ENCODE assay signal across 22 mouse cellular contexts in the genomic region with DNA sequence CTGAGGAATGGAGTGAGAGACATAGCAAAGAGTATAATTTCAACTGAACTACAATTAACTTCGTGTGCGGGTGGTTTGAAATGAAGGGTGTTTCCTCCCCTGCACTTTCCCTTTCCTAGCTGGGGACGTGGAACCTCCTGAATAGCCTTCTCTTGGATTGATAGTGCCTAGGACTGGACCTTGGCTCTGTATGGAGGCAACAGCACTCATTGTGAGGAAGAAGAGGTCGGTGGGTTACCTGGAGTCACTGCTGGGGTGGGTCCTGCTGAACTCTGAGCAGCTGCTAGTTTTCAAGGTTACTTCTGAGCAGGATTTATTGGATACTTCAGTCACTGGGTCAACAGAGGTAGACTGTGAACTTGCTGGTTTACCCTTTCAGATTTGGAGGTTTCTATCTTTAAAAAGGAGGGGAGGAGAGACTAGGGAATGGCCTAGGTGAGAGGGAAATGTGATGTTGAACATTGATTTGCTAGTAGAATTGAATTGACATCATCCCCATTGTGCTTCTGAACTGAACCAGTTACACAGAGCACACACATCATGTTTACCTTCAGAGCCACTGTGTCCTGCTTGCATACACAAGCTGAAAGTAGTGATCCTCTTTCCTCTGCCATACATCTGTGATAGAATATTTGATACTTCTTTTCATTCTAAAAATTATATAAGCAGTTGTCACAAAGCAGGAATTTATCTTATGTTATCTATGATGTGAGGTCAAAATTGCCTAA. TPM values are rescaled to one million over a fixed set of nuclear protein-coding genes. Genes with fewer than 3 reads are reported as not detected.
DNase-seq lines count a peak whose midpoint lies in the region; ATAC-seq and TF ChIP-seq lines count a peak whose summit lies in the region.
"Had no signal": no experiment of that assay in that cellular context is flagged by ENCODE, and none has a peak within 500 bp of the region (broad histone marks: within the 10 kb centered on the region; RNA-seq: fewer than 3 reads in every experiment).

No protein-coding gene starts in this region.

- H3K36me3 ChIP-seq in heart, embryonic 13.5 days: peaks cover 8% of the 10 kb centered on the region; the same call in 1 of the 2 replicates
- peaks cover 85% of the 10 kb centered on the region for H3K36me3 ChIP-seq in liver, embryonic 12.5 days
- H3K36me3 ChIP-seq: embryonic facial prominence, embryonic 13.5 days; forebrain, embryonic 10.5 days; hindbrain, embryonic 12.5 days; kidney, embryonic 15.5 days; limb, embryonic 10.5 days had no signal

- H3K27ac ChIP-seq in heart, embryonic 13.5 days (replicated peaks): peak overlapping the region; percentile 34; the same call in 1 of the 2 replicates
- H3K27ac ChIP-seq in bone marrow, adult 2 months (ENCODE audit: control insufficient read depth, insufficient read depth, low read depth, low read length, poor library complexity): peak overlapping the region; percentile 40
- peak overlapping the region; percentile 88 for H3K27ac ChIP-seq in liver, embryonic 12.5 days
- H3K27ac ChIP-seq: embryonic facial prominence, embryonic 13.5 days; forebrain, embryonic 10.5 days; hindbrain, embryonic 12.5 days; kidney, embryonic 15.5 days; limb, embryonic 10.5 days had no signal

- intact Hi-C loops in heart, postnatal 10 days (cut with DNase I): no loop called here

- H3K4me1 ChIP-seq in heart, embryonic 13.5 days: peaks cover 90% of the 10 kb centered on the region
- H3K4me1 ChIP-seq in bone marrow, adult 2 months (ENCODE audit: control insufficient read depth, insufficient read depth, low read length): peaks cover 1% of the 10 kb centered on the region; the same call in 1 of the 2 replicates
- peaks cover 88% of the 10 kb centered on the region for H3K4me1 ChIP-seq in liver, embryonic 12.5 days
- H3K4me1 ChIP-seq: hindbrain, embryonic 12.5 days had no signal

- no peaks in the 10 kb centered on the region for H3K27me3 ChIP-seq in heart, embryonic 13.5 days (replicated peaks)
- no peaks in the 10 kb centered on the region for H3K27me3 ChIP-seq in liver, embryonic 12.5 days (replicated peaks)
- H3K27me3 ChIP-seq: embryonic facial prominence, embryonic 13.5 days; hindbrain, embryonic 12.5 days; kidney, embryonic 15.5 days; Patski had no signal

- H3K4me3 ChIP-seq in heart, embryonic 13.5 days: no peak overlapping the region
- H3K4me3 ChIP-seq in bone marrow, adult 2 months (replicated peaks; ENCODE audit: control insufficient read depth, low read depth, low read length): no peak overlapping the region
- peak overlapping the region; percentile 32 for H3K4me3 ChIP-seq in liver, embryonic 12.5 days
- H3K4me3 ChIP-seq: embryonic facial prominence, embryonic 13.5 days; forebrain, embryonic 10.5 days; hindbrain, embryonic 12.5 days; kidney, embryonic 15.5 days; limb, embryonic 10.5 days had no signal

- no peak for DNase-seq in frontal cortex, postnatal 25 days (ENCODE audit: low spot score in 2 of 2)
- no peak for DNase-seq in heart, postnatal 10 days
- no peak for DNase-seq in thymus, postnatal 36 days
- no peak for DNase-seq in kidney, postnatal 10 days
- DNase-seq: adrenal gland, adult 8-10 months; cerebellum, adult 9-11 months; gastrocnemius, postnatal 36 days; lung, adult 18-20 months; lung, postnatal 36 days; right cerebral cortex, postnatal 25 days; thymus, adult 2 months had no signal

- 79% methylated on average over 4 of the region's 4 CpGs for WGBS in heart, embryonic 13.5 days
- 81% methylated on average over 4 of the region's 4 CpGs for WGBS in bone marrow, adult 2 months
- 63% methylated on average over 4 of the region's 4 CpGs for WGBS in liver, embryonic 12.5 days (ENCODE audit: insufficient replicate concordance)

- ATAC-seq in frontal cortex, adult (ENCODE audit: low TSS enrichment): 0 out of 2 replicates have a peak, but pooled peaks have one; percentile 2
- ATAC-seq in heart, embryonic 13.5 days (ENCODE audit: extremely low read depth, insufficient number of reproducible peaks, low FRiP score, low TSS enrichment): no peak
- ATAC-seq in liver, embryonic 12.5 days: peak; percentile 31; the same call in 1 of the 2 replicates
- ATAC-seq: Patski had no signal

- no peaks in the 10 kb centered on the region for H3K9me3 ChIP-seq in heart, embryonic 13.5 days
- no peaks in the 10 kb centered on the region for H3K9me3 ChIP-seq in liver, embryonic 12.5 days (replicated peaks)
- H3K9me3 ChIP-seq: embryonic facial prominence, embryonic 13.5 days; forebrain, embryonic 10.5 days; hindbrain, embryonic 12.5 days; kidney, embryonic 15.5 days; limb, embryonic 10.5 days had no signal

- peak overlapping the region; percentile 14 for H3K4me2 ChIP-seq in heart, embryonic 13.5 days
- H3K4me2 ChIP-seq in liver, embryonic 12.5 days: peak overlapping the region; percentile 66
- H3K4me2 ChIP-seq: embryonic facial prominence, embryonic 13.5 days; hindbrain, embryonic 12.5 days; kidney, embryonic 15.5 days; midbrain, embryonic 11.5 days had no signal

- no peak for TF ChIP-seq POLR2A in bone marrow, adult 2 months (IDR thresholded peaks at IDR 0.05; ENCODE audit: borderline replicate concordance, control insufficient read depth, low read depth, low read length)

- no peak for TF ChIP-seq CTCF in bone marrow, adult 2 months (IDR thresholded peaks at IDR 0.05; ENCODE audit: control insufficient read depth, insufficient read depth, low read length)

- no peak overlapping the region for H3K9ac ChIP-seq in heart, embryonic 13.5 days
- H3K9ac ChIP-seq in liver, embryonic 12.5 days: peak overlapping the region; percentile 58
- H3K9ac ChIP-seq: embryonic facial prominence, embryonic 13.5 days; hindbrain, embryonic 12.5 days; kidney, embryonic 15.5 days had no signal

RNA-seq across cellular contexts. Expression of a gene that starts 24.2 kb away (rescaled TPM):
- polyA plus RNA-seq in heart, embryonic 13.5 days (2015; fragmentation: Nextera tagmentation; extraction: Ambion mirVana): 6.2 and 6.7 TPM in 2 replicates
- total RNA-seq in heart, postnatal 10 days (2021): 10 to 100 TPM; 68.0 to 72.2 TPM
- 27.5 and 38.1 TPM in 2 replicates for polyA plus RNA-seq in bone marrow, adult 2 months (2011; ENCODE audit: insufficient read depth, insufficient read length, low replicate concordance, missing spikeins)
- polyA plus RNA-seq in liver, embryonic 12.5 days (2016; fragmentation: Nextera tagmentation; extraction: Ambion mirVana): 21.5 and 24.7 TPM in 2 replicates

Comparison
In these comparisons a context has a peak if more than half of its experiments do, and no peak if none do; other contexts are left out.
1. H3K27ac ChIP-seq: peak in every context shown above with its lines; median percentile 88 in liver, embryonic 12.5 days; 40 in bone marrow, adult 2 months; 34 in heart, embryonic 13.5 days.